ENCODE assay signal across 16 mouse cellular contexts in the genomic region with DNA sequence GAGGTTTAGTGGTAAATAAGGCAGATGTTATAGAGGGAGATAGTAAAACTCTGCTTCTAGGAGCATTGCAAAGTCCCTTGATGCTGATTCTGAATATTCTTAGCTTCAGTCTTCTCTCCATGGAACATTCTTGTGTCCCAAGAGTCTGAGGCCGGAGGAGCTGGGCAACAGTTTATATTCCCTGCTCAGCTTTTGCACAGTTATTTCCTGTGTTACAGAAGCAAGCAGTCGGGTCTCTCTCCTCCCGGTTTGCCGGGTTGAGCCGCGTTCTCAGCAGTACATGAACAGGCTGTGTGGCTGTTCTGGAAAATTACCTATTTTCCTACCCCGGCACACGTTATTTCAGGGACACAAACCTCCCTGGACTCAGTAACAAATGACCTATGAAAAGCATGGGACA. TPM values are rescaled to one million over a fixed set of nuclear protein-coding genes. Genes with fewer than 3 reads are reported as not detected.
A peak's percentile ranks its signal among the peaks of the same experiment; 100 is the strongest.
DNase-seq lines count a peak whose midpoint lies in the region; ATAC-seq lines count a peak whose summit lies in the region.
"Had no signal": no experiment of that assay in that cellular context is flagged by ENCODE, and none has a peak within 500 bp of the region (broad histone marks: within the 10 kb centered on the region; RNA-seq: fewer than 3 reads in every experiment).

No protein-coding gene starts in this region.

- WGBS in heart, embryonic 13.5 days, result 66% methylated on average over 8 of the region's 8 CpGs
- 70% methylated on average over 8 of the region's 8 CpGs for WGBS in heart, embryonic 12.5 days
- WGBS in embryonic facial prominence, embryonic 15.5 days, result 68% methylated on average over 8 of the region's 8 CpGs

- H3K4me2 ChIP-seq in heart, embryonic 13.5 days, result peak overlapping the region; percentile 37; the same call in 1 of the 2 replicates
- H3K4me2 ChIP-seq in heart, embryonic 12.5 days, result no peak overlapping the region
- H3K4me2 ChIP-seq in embryonic facial prominence, embryonic 15.5 days (replicated peaks), result peak overlapping the region; percentile 28; the same call in 1 of the 2 replicates
- H3K4me2 ChIP-seq: midbrain, embryonic 11.5 days had no signal

- no peaks in the 10 kb centered on the region for H3K36me3 ChIP-seq in heart, embryonic 13.5 days
- no peaks in the 10 kb centered on the region for H3K36me3 ChIP-seq in heart, embryonic 12.5 days
- no peaks in the 10 kb centered on the region for H3K36me3 ChIP-seq in embryonic facial prominence, embryonic 15.5 days
- H3K36me3 ChIP-seq: forebrain, embryonic 10.5 days; G1E had no signal

- H3K4me1 ChIP-seq in heart, embryonic 13.5 days, result peaks cover 15% of the 10 kb centered on the region
- peaks cover 4% of the 10 kb centered on the region; the same call in 1 of the 2 replicates for H3K4me1 ChIP-seq in heart, embryonic 12.5 days (replicated peaks)
- H3K4me1 ChIP-seq in embryonic facial prominence, embryonic 15.5 days, result peaks cover 22% of the 10 kb centered on the region

- no peak overlapping the region for H3K9ac ChIP-seq in heart, embryonic 13.5 days
- no peak overlapping the region for H3K9ac ChIP-seq in heart, embryonic 12.5 days
- H3K9ac ChIP-seq in embryonic facial prominence, embryonic 15.5 days, result no peak overlapping the region

- peak overlapping the region; percentile 16 for H3K27ac ChIP-seq in heart, embryonic 13.5 days (replicated peaks)
- no peak overlapping the region for H3K27ac ChIP-seq in heart, embryonic 12.5 days (ENCODE audit: poor library complexity, severe bottlenecking)
- no peak overlapping the region for H3K27ac ChIP-seq in embryonic facial prominence, embryonic 15.5 days (replicated peaks)
- H3K27ac ChIP-seq: forebrain, embryonic 10.5 days had no signal

- no peaks in the 10 kb centered on the region for H3K9me3 ChIP-seq in heart, embryonic 13.5 days
- H3K9me3 ChIP-seq in heart, embryonic 12.5 days (replicated peaks), result no peaks in the 10 kb centered on the region
- H3K9me3 ChIP-seq in embryonic facial prominence, embryonic 15.5 days (replicated peaks), result no peaks in the 10 kb centered on the region
- H3K9me3 ChIP-seq: forebrain, embryonic 10.5 days; G1E had no signal

- H3K4me3 ChIP-seq in heart, embryonic 13.5 days, result no peak overlapping the region
- H3K4me3 ChIP-seq in heart, embryonic 12.5 days, result no peak overlapping the region
- no peak overlapping the region for H3K4me3 ChIP-seq in embryonic facial prominence, embryonic 15.5 days (replicated peaks)
- H3K4me3 ChIP-seq: forebrain, embryonic 10.5 days had no signal

- H3K27me3 ChIP-seq in heart, embryonic 13.5 days (replicated peaks), result no peaks in the 10 kb centered on the region
- H3K27me3 ChIP-seq in heart, embryonic 12.5 days (replicated peaks), result no peaks in the 10 kb centered on the region
- no peaks in the 10 kb centered on the region for H3K27me3 ChIP-seq in embryonic facial prominence, embryonic 15.5 days

- no peak for ATAC-seq in heart, embryonic 13.5 days (ENCODE audit: extremely low read depth, insufficient number of reproducible peaks, low FRiP score, low TSS enrichment)
- no peak for ATAC-seq in heart, embryonic 12.5 days (ENCODE audit: insufficient number of reproducible peaks, low FRiP score)
- ATAC-seq in embryonic facial prominence, embryonic 15.5 days (ENCODE audit: insufficient number of reproducible peaks, low FRiP score, low TSS enrichment, low read depth), result no peak

- DNase-seq in kidney, postnatal 4 days, result peak; percentile 15 to 17
- DNase-seq in kidney, adult 8-10 months, result no peak
- peak; percentile 25 for DNase-seq in lung, postnatal 10 days
- no peak for DNase-seq in layer of hippocampus, postnatal 10 days (ENCODE audit: low spot score in 2 of 2)
- DNase-seq in adrenal gland, postnatal 36 days, result no peak
- DNase-seq: B cell, adult 2 months; cerebellum, adult 8-10 months; layer of hippocampus, postnatal 36 days; retina, postnatal 1 day; thymus, postnatal 25 days had no signal

RNA-seq across cellular contexts. Expression of a gene that starts 48.0 kb away (rescaled TPM):
- 23.8 and 26.1 TPM in 2 replicates for polyA plus RNA-seq in heart, embryonic 13.5 days (2015; fragmentation: Nextera tagmentation; extraction: Ambion mirVana)
- 32.7 and 34.2 TPM in 2 replicates for polyA plus RNA-seq in heart, embryonic 12.5 days (2016; fragmentation: Nextera tagmentation; extraction: Ambion mirVana)
- 19.1 and 19.7 TPM in 2 replicates for polyA plus RNA-seq in embryonic facial prominence, embryonic 15.5 days (2015; fragmentation: Nextera tagmentation; extraction: Ambion mirVana)
- 10 to 100 TPM; 77.6 to 81.2 TPM for total RNA-seq in layer of hippocampus, postnatal 10 days (2021)
- 10 to 100 TPM; 38.1 to 40.2 TPM for total RNA-seq in adrenal gland, postnatal 36 days (2021)

Comparison
In these comparisons a context has a peak if more than half of its experiments do, and no peak if none do; other contexts are left out.
1. DNase-seq: peak in kidney, postnatal 4 days (2 of 2) and lung, postnatal 10 days (single experiment); none in kidney, adult 8-10 months (0 of 2), layer of hippocampus, postnatal 10 days (0 of 2) and adrenal gland, postnatal 36 days (0 of 2).